Mouse (Mus musculus) liver, embryonic 15.5 days (tissue): ENCODE data around the gene Lrrc3c. TPM values are rescaled to one million over a fixed set of nuclear protein-coding genes. Genes with fewer than 3 reads are reported as not detected.
A peak's percentile ranks its signal among the peaks of the same experiment; 100 is the strongest.
"Not testable (repeated sequence)": the region's sequence is repeated elsewhere in the genome, so short reads cannot be mapped to it uniquely, and the experiment has no call there.

Experiments used
- ATAC-seq: fragments of 200-750 bp; cut with Nextera tagmentation; 2 replicates; pipeline ENCODE4 v1.8.0; 2017; ENCODE audit warnings: moderate number of reproducible peaks, mild to moderate bottlenecking, moderate library complexity; ENCODE audit not compliant: insufficient read depth
- H3K27ac ChIP-seq: fragments of 300-500 bp; sonication (generic); replicated peaks from 2 replicates; pipeline ENCODE4 v1.5.1; 2015; ENCODE audit warnings: mild to moderate bottlenecking, inconsistent platforms
- H3K27me3 ChIP-seq: fragments of 300-500 bp; sonication (generic); 2 replicates; pipeline ENCODE4 v1.6.1; 2015; ENCODE audit warnings: mild to moderate bottlenecking, inconsistent platforms
- H3K36me3 ChIP-seq: fragments of 300-500 bp; sonication (generic); replicated peaks from 2 replicates; pipeline ENCODE4 v1.6.1; 2015; ENCODE audit warnings: moderate library complexity, mild to moderate bottlenecking, inconsistent platforms
- H3K4me1 ChIP-seq: fragments of 300-500 bp; sonication (generic); replicated peaks from 2 replicates; pipeline ENCODE4 v1.6.1; 2015; ENCODE audit warnings: inconsistent platforms
- H3K4me2 ChIP-seq: fragments of 300-500 bp; sonication (generic); 2 replicates; pipeline ENCODE4 v1.6.1; 2015; ENCODE audit warnings: moderate library complexity, mild to moderate bottlenecking, inconsistent platforms
- H3K4me3 ChIP-seq: fragments of 300-500 bp; sonication (generic); replicated peaks from 2 replicates; pipeline ENCODE4 v1.5.1; 2015; ENCODE audit warnings: mild to moderate bottlenecking, inconsistent platforms
- H3K9ac ChIP-seq: fragments of 300-500 bp; sonication (generic); 2 replicates; pipeline ENCODE4 v1.6.1; 2015; ENCODE audit warnings: moderate library complexity, mild to moderate bottlenecking, inconsistent platforms
- H3K9me3 ChIP-seq: fragments of 300-500 bp; sonication (generic); replicated peaks from 2 replicates; pipeline ENCODE4 v1.6.1; 2016; ENCODE audit warnings: inconsistent platforms
- WGBS: fragments of 180-500 bp; shearing (Covaris S2); methylation state at CpG from one replicate; pipeline ENCODE4 v1.1.7; 2015; ENCODE audit warnings: mixed read lengths; ENCODE audit not compliant: insufficient replicate concordance; 5-methylcytosine and 5-hydroxymethylcytosine counted together
- polyA plus RNA-seq: library from polyadenylated mRNA; unstranded; fragments of >200 nt; fragmentation: Nextera tagmentation; extraction: Ambion mirVana; gene quantifications from 2 replicates; pipeline ENCODE4 v1.2.1, GENCODE M21; 2015

The Lrrc3c gene
- polyA plus RNA-seq, 1 experiment from 2014 or later, result not detected

DNA sequence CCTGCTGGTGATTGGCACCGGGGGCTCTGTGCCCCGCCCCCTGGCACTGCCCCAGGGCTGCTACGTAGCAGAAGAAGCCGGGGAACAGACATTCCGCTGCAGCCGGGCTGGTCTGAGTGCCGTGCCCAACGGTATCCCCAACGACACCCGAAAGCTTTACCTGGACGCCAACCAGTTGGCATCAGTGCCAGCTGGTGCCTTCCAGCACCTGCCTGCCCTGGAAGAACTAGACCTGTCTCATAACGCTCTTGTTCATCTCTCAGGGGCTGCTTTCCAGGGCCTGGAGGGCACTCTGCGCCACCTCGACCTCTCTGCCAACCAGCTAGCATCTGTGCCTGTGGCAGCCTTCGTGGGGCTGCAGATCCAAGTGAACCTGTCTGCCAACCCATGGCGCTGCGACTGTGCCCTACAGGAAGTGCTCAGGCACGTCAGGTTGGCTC, 780 bp downstream of the Lrrc3c start:
- H3K9me3 ChIP-seq, result no peaks in the 10 kb centered on the region
- H3K4me3 ChIP-seq, result no peak overlapping the region
- peaks cover 11% of the 10 kb centered on the region for H3K4me1 ChIP-seq
- ATAC-seq, result no peak
- H3K9ac ChIP-seq, result no peak overlapping the region
- no peak overlapping the region for H3K4me2 ChIP-seq
- H3K36me3 ChIP-seq, result no peaks in the 10 kb centered on the region
- peaks cover 71% of the 10 kb centered on the region for H3K27me3 ChIP-seq
- H3K27ac ChIP-seq, result no peak overlapping the region
- 54% methylated on average over 18 of the region's 18 CpGs for WGBS

GRCm38 (mm10) chr11:98599291-98599690, 1.2 kb downstream of the Lrrc3c start:
- WGBS, result 20% methylated on average over 18 of the region's 18 CpGs
- Histone ChIP-seq H3K9me3 (no peaks in the 10 kb centered on the region), H3K27ac (no peak overlapping the region), H3K4me3 (no peak overlapping the region), H3K27me3 (peaks cover 71% of the 10 kb centered on the region), H3K4me1 (peaks cover 11% of the 10 kb centered on the region), H3K36me3 (no peaks in the 10 kb centered on the region), H3K4me2 (no peak overlapping the region), H3K9ac (no peak overlapping the region)
- no peak for ATAC-seq

DNA sequence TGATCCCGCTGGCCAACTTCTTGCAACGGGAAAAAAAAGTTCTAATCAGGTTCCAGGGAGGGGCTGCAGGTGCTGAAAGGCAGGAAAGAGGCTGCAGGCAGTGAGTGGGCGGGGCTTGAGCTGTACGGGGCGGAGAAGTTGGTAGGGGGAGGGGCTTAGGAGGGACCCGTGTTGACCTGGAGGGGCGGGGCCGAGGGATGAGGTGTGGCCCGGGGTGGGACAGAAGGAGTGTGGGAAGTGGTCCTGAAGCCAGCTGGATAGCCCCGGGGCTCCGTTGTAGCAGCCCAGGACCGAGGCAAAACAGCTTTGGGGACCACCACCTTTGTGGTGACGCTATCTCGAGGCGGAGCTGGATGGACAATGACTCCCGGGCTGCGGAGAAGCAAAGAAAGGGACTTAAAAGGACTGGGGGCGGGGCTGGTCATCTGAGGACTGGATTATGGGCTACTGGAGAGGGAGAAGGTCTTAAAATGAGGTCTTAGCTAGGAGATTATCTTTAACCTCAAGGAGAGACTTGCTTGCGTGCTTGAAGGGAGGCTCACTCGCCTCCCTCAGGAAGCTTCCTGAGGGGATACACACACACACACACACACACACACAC, 4.1 kb downstream of the Lrrc3c start:
- peaks cover 7% of the 10 kb centered on the region for H3K4me1 ChIP-seq
- H3K4me3 ChIP-seq, result peak overlapping the region; percentile 31
- peaks cover 82% of the 10 kb centered on the region for H3K27me3 ChIP-seq
- H3K4me2 ChIP-seq, result peak overlapping the region; percentile 54
- no peak overlapping the region for H3K9ac ChIP-seq
- 3% methylated on average over 20 of the region's 20 CpGs for WGBS
- no peaks in the 10 kb centered on the region for H3K9me3 ChIP-seq
- no peak overlapping the region for H3K27ac ChIP-seq
- peak; percentile 38; the same call in 1 of the 2 replicates for ATAC-seq
- no peaks in the 10 kb centered on the region for H3K36me3 ChIP-seq

DNA sequence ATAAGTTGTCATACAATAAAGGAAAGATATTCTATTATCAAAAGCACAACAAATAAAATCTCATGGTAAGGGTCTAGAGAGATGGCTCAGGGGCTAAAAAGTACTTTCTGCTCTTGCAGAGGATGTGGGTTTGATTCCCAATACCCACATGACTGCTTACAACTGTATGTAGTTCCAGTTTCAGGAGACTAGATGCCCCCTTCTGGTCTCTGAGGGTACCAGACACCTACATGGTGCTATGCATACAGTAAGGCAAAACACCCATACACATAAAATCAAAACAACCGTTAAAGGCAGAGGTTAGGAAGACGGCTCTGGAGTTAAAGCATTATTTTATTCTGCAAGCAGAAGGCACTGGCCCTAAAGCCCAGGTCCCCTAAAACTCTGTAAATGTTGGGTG, 5.9 kb downstream of the Lrrc3c start:
- H3K4me2 ChIP-seq, result no peak overlapping the region
- H3K27ac ChIP-seq, result no peak overlapping the region
- H3K4me1 ChIP-seq, result peaks cover 6% of the 10 kb centered on the region
- H3K9me3 ChIP-seq, result no peaks in the 10 kb centered on the region
- H3K9ac ChIP-seq, result no peak overlapping the region
- peaks cover 78% of the 10 kb centered on the region for H3K27me3 ChIP-seq
- no peak overlapping the region for H3K4me3 ChIP-seq
- H3K36me3 ChIP-seq, result no peaks in the 10 kb centered on the region
- WGBS, result 61% methylated on average over 2 of the region's 2 CpGs
- ATAC-seq, result no peak

DNA sequence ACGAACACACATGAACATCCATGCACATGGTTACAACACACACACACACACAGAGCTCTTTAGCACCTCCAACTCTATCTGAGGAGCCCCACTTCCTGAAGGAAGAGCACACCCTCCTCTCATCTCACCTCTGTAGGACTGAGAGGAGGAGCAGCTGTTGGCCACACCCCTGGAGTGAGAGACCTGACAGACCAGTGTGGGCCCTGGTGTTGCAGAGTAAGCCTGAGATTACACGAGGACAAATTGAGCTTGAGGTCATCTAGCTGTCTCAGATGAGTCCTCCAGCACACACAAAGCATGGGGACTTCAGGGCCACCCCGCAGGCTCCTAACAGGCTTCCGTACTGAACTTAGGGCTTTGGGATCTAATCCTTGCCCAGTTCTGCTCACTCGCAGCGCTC, 6.8 kb downstream of the Lrrc3c start:
- peaks cover 77% of the 10 kb centered on the region for H3K27me3 ChIP-seq
- H3K9ac ChIP-seq, result not testable (repeated sequence)

GRCm38 (mm10) chr11:98606763-98607162, 8.7 kb downstream of the Lrrc3c start:
- Histone ChIP-seq H3K9me3 (no peaks in the 10 kb centered on the region), H3K4me2 (no peak overlapping the region), H3K4me1 (peaks cover 6% of the 10 kb centered on the region), H3K27ac (no peak overlapping the region), H3K27me3 (peaks cover 58% of the 10 kb centered on the region), H3K9ac (no peak overlapping the region), H3K36me3 (no peaks in the 10 kb centered on the region), H3K4me3 (no peak overlapping the region)
- 5% methylated on average over 3 of the region's 3 CpGs for WGBS
- no peak for ATAC-seq

More for the DNA sequence above, 6.8 kb downstream of the Lrrc3c start:
- not testable (repeated sequence) for H3K9me3 ChIP-seq, ATAC-seq, H3K4me3 ChIP-seq, H3K36me3 ChIP-seq, H3K4me2 ChIP-seq, H3K4me1 ChIP-seq, H3K27ac ChIP-seq
- 47% methylated on average over 6 of the region's 6 CpGs for WGBS

GRCm38 (mm10) chr11:98620791-98621190, 22.7 kb downstream of the Lrrc3c start:
- H3K27ac ChIP-seq, result no peak overlapping the region
- H3K36me3 ChIP-seq, result no peaks in the 10 kb centered on the region
- no peak for ATAC-seq
- WGBS, result 79% methylated on average over 13 of the region's 13 CpGs
- no peaks in the 10 kb centered on the region; the same call in 1 of the 2 replicates for H3K9me3 ChIP-seq
- H3K4me1 ChIP-seq, result no peaks in the 10 kb centered on the region
- H3K27me3 ChIP-seq, result no peaks in the 10 kb centered on the region
- H3K4me2 ChIP-seq, result no peak overlapping the region
- no peak overlapping the region for H3K9ac ChIP-seq
- H3K4me3 ChIP-seq, result no peak overlapping the region

DNA sequence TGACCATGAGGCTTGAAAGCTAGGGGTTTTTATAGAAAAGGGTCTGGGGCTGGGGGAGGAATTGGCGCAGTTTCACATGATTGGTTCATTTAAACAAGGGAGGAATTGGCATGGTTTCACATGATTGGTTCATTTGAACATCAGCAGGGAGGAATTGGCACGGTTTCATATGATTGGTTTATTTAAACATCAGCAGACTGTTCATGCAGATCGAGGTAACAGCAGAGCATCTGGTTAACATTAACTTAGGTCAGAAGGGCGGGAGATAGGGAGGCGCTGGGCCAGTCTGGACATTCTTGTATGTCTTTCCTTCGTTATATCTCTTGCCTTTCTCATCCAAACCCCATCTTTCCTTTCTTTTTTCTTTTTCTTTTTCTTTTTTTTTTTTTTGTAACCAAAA, 25.9 kb downstream of the Lrrc3c start:
- H3K4me2 ChIP-seq, ATAC-seq, H3K4me1 ChIP-seq, H3K27me3 ChIP-seq, H3K9ac ChIP-seq, H3K36me3 ChIP-seq, H3K9me3 ChIP-seq, H3K27ac ChIP-seq, H3K4me3 ChIP-seq: not testable (repeated sequence)
- 58% methylated on average over 6 of the region's 6 CpGs for WGBS

DNA sequence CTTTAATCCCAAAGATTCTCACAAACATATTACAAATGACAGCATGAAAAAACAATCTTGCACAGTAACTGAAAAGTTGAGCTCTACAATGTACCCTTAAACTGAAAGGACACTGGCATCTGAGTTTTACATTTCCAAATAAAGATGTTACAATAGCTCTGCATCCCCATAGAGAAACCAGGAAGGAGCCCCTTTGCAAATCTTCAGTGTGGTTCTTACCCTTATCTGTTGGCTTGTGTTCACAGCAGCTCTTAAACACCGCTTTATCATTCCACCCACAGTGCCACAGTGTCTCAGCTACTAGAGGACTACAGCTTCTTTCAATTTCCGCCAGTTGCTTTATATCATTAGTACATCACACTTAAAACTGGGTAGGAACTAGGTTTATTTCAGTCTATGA, 26.3 kb downstream of the Lrrc3c start:
- H3K4me3 ChIP-seq, ATAC-seq, H3K27ac ChIP-seq, H3K36me3 ChIP-seq, H3K4me2 ChIP-seq, H3K9me3 ChIP-seq, H3K27me3 ChIP-seq, H3K4me1 ChIP-seq, H3K9ac ChIP-seq: not testable (repeated sequence)
- WGBS, result 59% methylated on average over 2 of the region's 2 CpGs

DNA sequence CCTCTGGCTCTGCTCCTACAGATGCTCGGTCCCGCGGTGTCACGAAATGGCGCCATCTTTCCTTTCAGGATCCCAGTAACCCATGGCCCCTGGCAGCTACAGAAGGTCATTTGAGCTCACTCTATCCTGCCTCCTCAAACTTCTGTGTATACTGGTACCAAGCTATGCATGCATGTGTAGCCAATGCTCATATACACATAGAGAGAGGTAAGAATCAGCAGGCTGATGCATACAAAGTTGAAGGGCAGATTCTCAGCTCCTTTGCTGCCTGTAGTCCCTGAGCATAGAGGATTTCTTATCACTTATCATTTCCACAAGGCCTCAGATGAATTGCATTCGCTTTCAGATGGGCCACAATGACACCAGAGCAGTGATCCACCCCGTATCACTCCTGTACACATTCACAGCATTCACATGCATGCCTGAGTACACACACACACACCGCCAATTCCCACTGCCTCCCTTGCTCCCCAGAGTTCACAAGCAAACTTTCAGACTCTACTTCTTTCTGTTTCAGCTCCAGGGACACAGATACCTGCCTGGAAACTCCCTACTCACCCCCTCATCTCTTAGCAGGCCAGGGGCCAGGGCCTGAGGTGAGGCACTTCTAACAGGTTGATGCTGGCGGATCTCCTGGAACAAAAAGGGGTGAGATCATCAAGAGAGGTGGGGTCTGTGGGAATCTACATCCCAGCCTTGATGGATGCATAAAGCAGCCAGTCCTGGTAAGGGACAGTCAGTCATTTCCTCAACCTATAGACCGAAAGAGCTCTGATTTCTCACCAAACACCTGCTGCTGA, 27.7 kb downstream of the Lrrc3c start, which contains the start of the genes Gm12355 and Gsdma3:
TSS of gene Gm12355 (minus strand) at position 51 of the 800 bp plus-strand sequence.
TSS of gene Gsdma3 (plus strand) at position 750 of the 800 bp plus-strand sequence.
- no peak for ATAC-seq
- Histone ChIP-seq H3K4me2 (no peak within 1 kb of the TSS), H3K4me3 (no peak within 1 kb of the TSS), H3K36me3 (no peaks in the 10 kb centered on the region), H3K9ac (no peak within 1 kb of the TSS), H3K4me1 (no peaks in the 10 kb centered on the region), H3K27me3 (peaks cover 8% of the 10 kb centered on the region; the same call in 1 of the 2 replicates), H3K27ac (no peak within 1 kb of the TSS), H3K9me3 (no peaks in the 10 kb centered on the region; the same call in 1 of the 2 replicates)
- 76% methylated on average over 10 of the region's 10 CpGs for WGBS

- no peaks in the 10 kb centered on the region for H3K4me1 ChIP-seq
- H3K9me3 ChIP-seq, result no peaks in the 10 kb centered on the region
- H3K9ac ChIP-seq, result no peak overlapping the region
- no peak for ATAC-seq
- no peak overlapping the region for H3K4me3 ChIP-seq
- no peaks in the 10 kb centered on the region for H3K36me3 ChIP-seq
- peaks cover 15% of the 10 kb centered on the region; the same call in 1 of the 2 replicates for H3K27me3 ChIP-seq
- no peak overlapping the region for H3K4me2 ChIP-seq
- no peak overlapping the region for H3K27ac ChIP-seq
- WGBS, result 74% methylated on average over 3 of the region's 3 CpGs
Observed at GRCm38 (mm10) chr11:98628706-98629105, 30.6 kb downstream of the Lrrc3c start.
